Mouse (Mus musculus): ENCODE data around the gene Trpm2.

DNA sequence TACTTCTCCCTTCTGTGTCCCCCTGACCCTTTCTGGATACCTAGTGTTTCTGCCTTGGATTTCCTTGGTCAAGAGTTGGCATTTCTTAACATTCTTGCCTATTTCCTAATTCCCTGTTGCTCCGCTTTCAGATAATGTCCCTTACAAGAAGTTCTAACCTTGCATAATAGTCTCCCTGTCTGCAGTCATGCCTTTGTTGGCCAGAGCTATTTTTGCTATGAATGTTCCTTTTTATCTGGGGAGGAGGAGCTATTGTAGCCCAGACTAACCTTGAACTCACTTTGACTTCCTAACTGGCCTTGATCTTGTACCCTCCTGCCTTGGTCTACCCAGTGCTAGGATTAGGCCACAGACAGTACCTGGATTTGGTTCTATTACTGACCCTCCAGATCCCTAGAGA lies 45.1 kb upstream of the Trpm2 start:
- TF ChIP-seq CTCF (IDR thresholded peaks at IDR 0.05; ENCODE audit: low read depth), result no peak
- TF ChIP-seq EP300 (IDR thresholded peaks at IDR 0.05; ENCODE audit: low read depth), result no peak
